Mouse (Mus musculus): ENCODE results near the gene Nr2e3.
"Not testable (repeated sequence)": the region's sequence is repeated elsewhere in the genome, so short reads cannot be mapped to it uniquely, and the experiment has no call there.

The Nr2e3 gene

GRCm38 (mm10) chr9:59949511-59949910 is 10.9 kb downstream of the Nr2e3 start:
- no peak for DNase-seq

- DNase-seq = no peak
Measured at GRCm38 (mm10) chr9:59948691-59949250, 11.7 kb downstream of the Nr2e3 start.

GRCm38 (mm10) chr9:59948226-59948625 is 12.2 kb downstream of the Nr2e3 start:
- DNase-seq = no peak

GRCm38 (mm10) chr9:59947271-59947670 is 13.2 kb downstream of the Nr2e3 start:
- no peak for DNase-seq

- DNase-seq = no peak
Measured at GRCm38 (mm10) chr9:59945241-59945640, 15.2 kb downstream of the Nr2e3 start.

- no peak for DNase-seq
Measured at GRCm38 (mm10) chr9:59943826-59944225, 16.6 kb downstream of the Nr2e3 start.

- no peak for DNase-seq
Measured at GRCm38 (mm10) chr9:59942501-59943085, 17.9 kb downstream of the Nr2e3 start.

GRCm38 (mm10) chr9:59941885-59942350 is 18.5 kb downstream of the Nr2e3 start:
- no peak for DNase-seq

- DNase-seq = no peak
Measured at GRCm38 (mm10) chr9:59940913-59941884, 19.3 kb downstream of the Nr2e3 start.

GRCm38 (mm10) chr9:59939691-59940090 is 20.8 kb downstream of the Nr2e3 start:
- DNase-seq = no peak

GRCm38 (mm10) chr9:59938529-59938928 is 21.9 kb downstream of the Nr2e3 start:
- DNase-seq = no peak

GRCm38 (mm10) chr9:59935866-59936265 is 24.6 kb downstream of the Nr2e3 start:
- DNase-seq = not testable (repeated sequence)

- no peak for DNase-seq
Measured at GRCm38 (mm10) chr9:59930248-59930647, 30.2 kb downstream of the Nr2e3 start.

GRCm38 (mm10) chr9:59914761-59915160 is 45.7 kb downstream of the Nr2e3 start:
- no peak for DNase-seq

GRCm38 (mm10) chr9:59903382-59903781 is 57.1 kb downstream of the Nr2e3 start:
- no peak for DNase-seq
